Mouse (Mus musculus): ENCODE measurements at regions not wholly inside any gene's neighbourhood (a gene's known extent, or its start where the extent isn't known, plus 50 kb on each side); places are given as distances from the start of the nearest gene placed in this dataset.
A peak's percentile ranks its signal among the peaks of the same experiment; 100 is the strongest.

- Histone ChIP-seq H3K27me3 (ENCODE audit: control insufficient read depth, insufficient read depth, low read length) (no peaks in the 10 kb centered on the region; the same call in 1 of the 2 replicates), H3K27ac (ENCODE audit: insufficient read depth, low read depth, low read length) (no peak overlapping the region), H3K4me3 (ENCODE audit: low read depth, low read length) (no peak overlapping the region), H3K36me3 (ENCODE audit: control insufficient read depth, insufficient read depth, low read length) (no peaks in the 10 kb centered on the region), H3K4me1 (ENCODE audit: control insufficient read depth, insufficient read depth, insufficient read length, low read length) (no peaks in the 10 kb centered on the region)
- peak; percentile 81 for TF ChIP-seq CTCF (IDR thresholded peaks at IDR 0.05; ENCODE audit: extremely low read depth, insufficient read length, insufficient replicate concordance, low read depth, low read length)
- no peak for TF ChIP-seq POLR2A (IDR thresholded peaks at IDR 0.05; ENCODE audit: low read depth, low read length)
- WGBS: 1% methylated on average over 9 of the region's 9 CpGs
These were observed 395.0 kb upstream of the Plxna2 start for GRCm38 (mm10) chr1:194223015-194223414.

- H3K27ac ChIP-seq (ENCODE audit: insufficient read depth, low read depth, low read length): no peak overlapping the region
- no peaks in the 10 kb centered on the region for H3K27me3 ChIP-seq (ENCODE audit: control insufficient read depth, insufficient read depth, low read length)
- 44% methylated on average over 14 of the region's 14 CpGs for WGBS
- TF ChIP-seq POLR2A (IDR thresholded peaks at IDR 0.05; ENCODE audit: low read depth, low read length): no peak
- TF ChIP-seq CTCF (IDR thresholded peaks at IDR 0.05; ENCODE audit: extremely low read depth, insufficient read length, insufficient replicate concordance, low read depth, low read length): no peak
- H3K36me3 ChIP-seq (ENCODE audit: control insufficient read depth, insufficient read depth, low read length): no peaks in the 10 kb centered on the region
- no peak overlapping the region for H3K4me3 ChIP-seq (ENCODE audit: low read depth, low read length)
- H3K4me1 ChIP-seq (ENCODE audit: control insufficient read depth, insufficient read depth, insufficient read length, low read length): no peaks in the 10 kb centered on the region
These were observed 409.7 kb upstream of the Plxna2 start for GRCm38 (mm10) chr1:194208034-194209000.

GRCm38 (mm10) chr1:194197516-194197915, 420.5 kb upstream of the Plxna2 start:
- H3K4me1 ChIP-seq (ENCODE audit: control insufficient read depth, insufficient read depth, insufficient read length, low read length): no peaks in the 10 kb centered on the region; the same call in 1 of the 2 replicates
- 78% methylated on average over 2 of the region's 2 CpGs for WGBS
- no peak overlapping the region for H3K27ac ChIP-seq (ENCODE audit: insufficient read depth, low read depth, low read length)

GRCm38 (mm10) chr1:194182293-194182692, 435.7 kb upstream of the Plxna2 start:
- H3K4me3 ChIP-seq (ENCODE audit: low read depth, low read length): no peak overlapping the region

More at GRCm38 (mm10) chr1:194197516-194197915, 420.5 kb upstream of the Plxna2 start:
- TF ChIP-seq POLR2A (IDR thresholded peaks at IDR 0.05; ENCODE audit: low read depth, low read length) (no peak), CTCF (IDR thresholded peaks at IDR 0.05; ENCODE audit: extremely low read depth, insufficient read length, insufficient replicate concordance, low read depth, low read length) (no peak)
- Histone ChIP-seq H3K27me3 (ENCODE audit: control insufficient read depth, insufficient read depth, low read length) (no peaks in the 10 kb centered on the region), H3K4me3 (ENCODE audit: low read depth, low read length) (no peak overlapping the region), H3K36me3 (ENCODE audit: control insufficient read depth, insufficient read depth, low read length) (no peaks in the 10 kb centered on the region)

GRCm38 (mm10) chr1:194161469-194161868, 456.5 kb upstream of the Plxna2 start:
- no peak overlapping the region for H3K27ac ChIP-seq (ENCODE audit: insufficient read depth, low read depth, low read length)
- WGBS: 76% methylated on average over 4 of the region's 4 CpGs
- TF ChIP-seq POLR2A (IDR thresholded peaks at IDR 0.05; ENCODE audit: low read depth, low read length): no peak
- no peak for TF ChIP-seq CTCF (IDR thresholded peaks at IDR 0.05; ENCODE audit: extremely low read depth, insufficient read length, insufficient replicate concordance, low read depth, low read length)
- H3K27me3 ChIP-seq (ENCODE audit: control insufficient read depth, insufficient read depth, low read length): no peaks in the 10 kb centered on the region
- H3K36me3 ChIP-seq (ENCODE audit: control insufficient read depth, insufficient read depth, low read length): no peaks in the 10 kb centered on the region
- H3K4me1 ChIP-seq (ENCODE audit: control insufficient read depth, insufficient read depth, insufficient read length, low read length): no peaks in the 10 kb centered on the region
- H3K4me3 ChIP-seq (ENCODE audit: low read depth, low read length): no peak overlapping the region

More at GRCm38 (mm10) chr1:194182293-194182692, 435.7 kb upstream of the Plxna2 start:
- WGBS: 75% methylated on average over 2 of the region's 2 CpGs
- Histone ChIP-seq H3K4me1 (ENCODE audit: control insufficient read depth, insufficient read depth, insufficient read length, low read length) (no peaks in the 10 kb centered on the region), H3K27me3 (ENCODE audit: control insufficient read depth, insufficient read depth, low read length) (no peaks in the 10 kb centered on the region), H3K27ac (ENCODE audit: insufficient read depth, low read depth, low read length) (no peak overlapping the region), H3K36me3 (ENCODE audit: control insufficient read depth, insufficient read depth, low read length) (no peaks in the 10 kb centered on the region)
- TF ChIP-seq POLR2A (IDR thresholded peaks at IDR 0.05; ENCODE audit: low read depth, low read length): no peak

- H3K36me3 ChIP-seq (ENCODE audit: control insufficient read depth, insufficient read depth, low read length): no peaks in the 10 kb centered on the region
- TF ChIP-seq CTCF (IDR thresholded peaks at IDR 0.05; ENCODE audit: extremely low read depth, insufficient read length, insufficient replicate concordance, low read depth, low read length) (no peak), POLR2A (IDR thresholded peaks at IDR 0.05; ENCODE audit: low read depth, low read length) (no peak)
- H3K4me3 ChIP-seq (ENCODE audit: low read depth, low read length): no peak overlapping the region
- no peaks in the 10 kb centered on the region for H3K4me1 ChIP-seq (ENCODE audit: control insufficient read depth, insufficient read depth, insufficient read length, low read length)
- 64% methylated on average over 8 of the region's 8 CpGs for WGBS
- no peak overlapping the region for H3K27ac ChIP-seq (ENCODE audit: insufficient read depth, low read depth, low read length)
- H3K27me3 ChIP-seq (ENCODE audit: control insufficient read depth, insufficient read depth, low read length): no peaks in the 10 kb centered on the region
These were observed 457.1 kb upstream of the Plxna2 start for GRCm38 (mm10) chr1:194160761-194161461.

GRCm38 (mm10) chr1:194157268-194157667, 460.8 kb upstream of the Plxna2 start:
- WGBS: 85% methylated on average over 6 of the region's 6 CpGs
- no peak overlapping the region for H3K4me3 ChIP-seq (ENCODE audit: low read depth, low read length)
- TF ChIP-seq CTCF (IDR thresholded peaks at IDR 0.05; ENCODE audit: extremely low read depth, insufficient read length, insufficient replicate concordance, low read depth, low read length): no peak
- no peaks in the 10 kb centered on the region for H3K27me3 ChIP-seq (ENCODE audit: control insufficient read depth, insufficient read depth, low read length)
- H3K4me1 ChIP-seq (ENCODE audit: control insufficient read depth, insufficient read depth, insufficient read length, low read length): no peaks in the 10 kb centered on the region
- no peak overlapping the region for H3K27ac ChIP-seq (ENCODE audit: insufficient read depth, low read depth, low read length)
- no peaks in the 10 kb centered on the region for H3K36me3 ChIP-seq (ENCODE audit: control insufficient read depth, insufficient read depth, low read length)

Data from small intestine, adult 2 months (tissue).